Mouse (Mus musculus) kidney, postnatal 0 days (tissue): Measurements from ENCODE around the gene Frs2. TPM values are rescaled to one million over a fixed set of nuclear protein-coding genes. Genes with fewer than 3 reads are reported as not detected.
A peak's percentile ranks its signal among the peaks of the same experiment; 100 is the strongest.
"Not testable (repeated sequence)": the region's sequence is repeated elsewhere in the genome, so short reads cannot be mapped to it uniquely, and the experiment has no call there.

Experiments
- ATAC-seq: fragments of 200-750 bp; cut with Nextera tagmentation; replicated peaks from 2 replicates; pipeline ENCODE4 v1.8.0; 2017; ENCODE audit warnings: low read depth, moderate number of reproducible peaks, moderate TSS enrichment, moderate library complexity; ENCODE audit not compliant: low FRiP score
- DNase-seq: peaks from one replicate; pipeline ENCODE4 v3.0.0-alpha.2; 2016; ENCODE audit warnings: low spot score
- H3K27ac ChIP-seq: fragments of 300-500 bp; sonication (generic); 2 replicates; pipeline ENCODE4 v1.5.1; 2014; ENCODE audit warnings: mild to moderate bottlenecking
- H3K27me3 ChIP-seq: fragments of 300-500 bp; sonication (generic); 2 replicates; pipeline ENCODE4 v1.6.1; 2014; ENCODE audit warnings: low read length, mixed read lengths; ENCODE audit not compliant: insufficient read depth
- H3K36me3 ChIP-seq: fragments of 300-500 bp; sonication (generic); 2 replicates; pipeline ENCODE4 v1.6.1; 2014; ENCODE audit warnings: low read length, mixed read lengths; ENCODE audit not compliant: insufficient read depth
- H3K4me1 ChIP-seq: fragments of 300-500 bp; sonication (generic); replicated peaks from 2 replicates; pipeline ENCODE4 v1.6.1; 2014; ENCODE audit warnings: antibody characterized with exemption, low read length, mixed read lengths; ENCODE audit not compliant: insufficient read depth
- H3K4me2 ChIP-seq: fragments of 300-500 bp; sonication (generic); 2 replicates; pipeline ENCODE4 v1.6.1; 2014; ENCODE audit warnings: mild to moderate bottlenecking, low read length, moderate library complexity, mixed read lengths
- H3K4me3 ChIP-seq: fragments of 300-500 bp; sonication (generic); replicated peaks from 2 replicates; pipeline ENCODE4 v1.5.1; 2014; ENCODE audit warnings: low read depth, low read length
- H3K9ac ChIP-seq: fragments of 300-500 bp; sonication (generic); 2 replicates; pipeline ENCODE4 v1.6.1; 2014; ENCODE audit warnings: low read depth, low read length
- H3K9me3 ChIP-seq: fragments of 300-500 bp; sonication (generic); replicated peaks from 2 replicates; pipeline ENCODE4 v1.6.1; 2016; ENCODE audit warnings: low read length, inconsistent platforms, mixed read lengths
- CTCF ChIP-seq: IDR thresholded peaks from 2 replicates; pipeline ENCODE4 v1.5.1; 2016; ENCODE audit warnings: antibody characterized with exemption, low read depth, mild to moderate bottlenecking, moderate library complexity
- WGBS: fragments of 180-500 bp; shearing (Covaris S2); extraction: QIAGEN DNeasy Blood & Tissue Kit; methylation state at CpG from one replicate; pipeline ENCODE4 v1.1.7; 2014; 5-methylcytosine and 5-hydroxymethylcytosine counted together
- polyA plus RNA-seq: library from polyadenylated mRNA; unstranded; fragments of >200 nt; fragmentation: Nextera tagmentation; extraction: Ambion mirVana; gene quantifications from 2 replicates; pipeline ENCODE4 v1.2.1, GENCODE M21; 2015

The Frs2 gene
- polyA plus RNA-seq, 1 experiment from 2014 or later, result 18.5 TPM

GRCm38 (mm10) chr10:117143311-117143710, 5.0 kb downstream of the Frs2 start:
- TF ChIP-seq CTCF, result no peak
- Histone ChIP-seq H3K27me3 (no peaks in the 10 kb centered on the region), H3K9me3 (no peaks in the 10 kb centered on the region), H3K4me1 (peaks cover 17% of the 10 kb centered on the region), H3K36me3 (no peaks in the 10 kb centered on the region), H3K4me3 (no peak overlapping the region), H3K9ac (no peak overlapping the region), H3K4me2 (no peak overlapping the region), H3K27ac (no peak overlapping the region)
- ATAC-seq (no peak), DNase-seq (no peak)
- 94% methylated on average over 2 of the region's 2 CpGs for WGBS

- H3K27ac ChIP-seq, result no peak overlapping the region
- H3K9ac ChIP-seq, result no peak overlapping the region
- peaks cover 17% of the 10 kb centered on the region for H3K4me1 ChIP-seq
- no peaks in the 10 kb centered on the region for H3K27me3 ChIP-seq
- TF ChIP-seq CTCF, result peak; percentile 29; the same call in 1 of the 2 replicates
- H3K36me3 ChIP-seq, result no peaks in the 10 kb centered on the region
- no peak overlapping the region for H3K4me2 ChIP-seq
- DNase-seq, result peak; percentile 35
- ATAC-seq, result peak; percentile 33; the same call in 1 of the 2 replicates
- no peaks in the 10 kb centered on the region for H3K9me3 ChIP-seq
- WGBS, result 70% methylated on average over 7 of the region's 7 CpGs
- no peak overlapping the region for H3K4me3 ChIP-seq
Observed at GRCm38 (mm10) chr10:117141939-117142552, 6.3 kb downstream of the Frs2 start.

DNA sequence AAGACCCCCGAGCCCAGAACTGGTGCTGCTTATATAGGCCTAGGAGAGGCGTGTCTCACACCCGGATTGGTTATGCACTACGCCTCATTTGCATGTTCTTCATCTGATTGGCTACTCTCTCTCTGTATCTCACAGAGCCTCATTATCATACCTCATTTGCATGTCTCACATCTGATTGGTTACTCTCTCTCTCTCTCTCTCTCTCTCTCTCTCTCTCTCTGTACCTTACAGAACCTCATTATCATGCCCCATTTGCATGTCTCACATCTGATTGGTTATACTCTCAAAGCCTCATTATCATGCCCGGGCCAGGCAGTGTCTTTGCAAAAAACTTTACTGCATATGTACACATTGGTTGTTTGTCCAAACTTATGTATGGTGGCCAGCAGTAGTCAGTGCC, 16.8 kb downstream of the Frs2 start:
- H3K9me3 ChIP-seq, DNase-seq, ATAC-seq, H3K4me1 ChIP-seq, H3K27ac ChIP-seq, H3K4me3 ChIP-seq, H3K4me2 ChIP-seq, H3K9ac ChIP-seq, H3K27me3 ChIP-seq, H3K36me3 ChIP-seq: not testable (repeated sequence)
- 92% methylated on average over 5 of the region's 5 CpGs for WGBS

DNA sequence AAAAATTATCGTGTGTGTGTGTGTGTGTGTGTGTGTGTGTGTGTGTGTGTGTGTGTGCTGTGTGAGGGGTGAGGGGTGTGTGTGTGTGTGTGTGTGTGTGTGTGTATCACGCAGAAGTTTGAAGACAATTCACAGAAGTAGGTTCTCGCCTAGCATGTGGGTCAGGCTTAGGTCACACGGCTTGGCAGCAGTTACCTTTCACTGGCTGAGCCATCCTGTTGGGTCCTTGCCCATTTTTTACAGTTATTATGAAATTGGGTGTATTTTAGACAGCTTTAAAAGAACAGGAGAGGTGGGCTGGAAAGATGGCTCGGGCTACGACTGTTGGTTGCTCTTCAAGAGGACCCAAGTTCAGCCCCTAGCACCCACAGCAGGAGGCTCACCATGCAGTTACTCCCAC, 18.3 kb downstream of the Frs2 start:
- Histone ChIP-seq H3K4me1 (no peaks in the 10 kb centered on the region), H3K36me3 (no peaks in the 10 kb centered on the region), H3K9me3 (no peaks in the 10 kb centered on the region), H3K4me2 (no peak overlapping the region), H3K27me3 (no peaks in the 10 kb centered on the region), H3K27ac (no peak overlapping the region), H3K4me3 (no peak overlapping the region), H3K9ac (no peak overlapping the region)
- no peak for ATAC-seq
- TF ChIP-seq CTCF, result no peak
- WGBS, result 69% methylated on average over 6 of the region's 6 CpGs
- DNase-seq, result no peak

GRCm38 (mm10) chr10:117128693-117129092, 19.6 kb downstream of the Frs2 start:
- Histone ChIP-seq H3K27ac (no peak overlapping the region), H3K4me2 (no peak overlapping the region), H3K36me3 (no peaks in the 10 kb centered on the region), H3K9ac (no peak overlapping the region), H3K4me3 (no peak overlapping the region), H3K4me1 (no peaks in the 10 kb centered on the region), H3K27me3 (no peaks in the 10 kb centered on the region), H3K9me3 (no peaks in the 10 kb centered on the region)
- ATAC-seq (no peak), DNase-seq (no peak)
- TF ChIP-seq CTCF, result no peak
- WGBS, result 90% methylated on average over 2 of the region's 2 CpGs

- no peak overlapping the region for H3K4me3 ChIP-seq
- no peaks in the 10 kb centered on the region for H3K36me3 ChIP-seq
- no peak overlapping the region for H3K9ac ChIP-seq
- 59% methylated on average over 2 of the region's 2 CpGs for WGBS
- no peak overlapping the region for H3K4me2 ChIP-seq
- DNase-seq, result no peak
- ATAC-seq, result no peak
- H3K27ac ChIP-seq, result no peak overlapping the region
- no peaks in the 10 kb centered on the region for H3K9me3 ChIP-seq
- H3K4me1 ChIP-seq, result no peaks in the 10 kb centered on the region
- TF ChIP-seq CTCF, result no peak
- H3K27me3 ChIP-seq, result no peaks in the 10 kb centered on the region
Observed at GRCm38 (mm10) chr10:117127480-117127879, 20.9 kb downstream of the Frs2 start.

DNA sequence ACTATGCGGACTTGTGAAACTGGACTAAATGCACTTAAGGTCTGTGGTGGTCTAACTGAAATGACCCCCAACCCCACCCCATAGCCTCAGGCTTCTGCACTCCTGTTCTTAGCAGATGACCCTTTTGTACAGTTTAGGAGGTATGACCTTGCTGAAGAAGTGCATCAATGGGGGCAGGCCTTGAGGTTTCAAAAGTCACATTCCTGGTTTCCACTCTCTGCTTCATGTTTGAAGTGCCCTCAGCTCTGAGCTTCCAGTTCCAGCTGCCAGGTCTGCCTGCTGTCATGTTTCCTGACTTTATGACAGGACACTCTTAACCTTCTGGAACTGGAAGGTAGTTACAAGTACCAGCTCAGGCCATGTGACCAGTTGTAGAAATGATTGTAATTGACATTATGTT, 21.6 kb downstream of the Frs2 start:
- ATAC-seq, result no peak; the same call in 1 of the 2 replicates
- no peak overlapping the region for H3K4me2 ChIP-seq
- no peak overlapping the region for H3K27ac ChIP-seq
- H3K27me3 ChIP-seq, result no peaks in the 10 kb centered on the region
- H3K36me3 ChIP-seq, result no peaks in the 10 kb centered on the region
- TF ChIP-seq CTCF, result no peak
- H3K4me1 ChIP-seq, result no peaks in the 10 kb centered on the region
- no peaks in the 10 kb centered on the region for H3K9me3 ChIP-seq
- no peak overlapping the region for H3K4me3 ChIP-seq
- no peak for DNase-seq
- H3K9ac ChIP-seq, result no peak overlapping the region
- 92% methylated on average over 1 of the region's 1 CpGs for WGBS
